Mouse (Mus musculus) midbrain, postnatal 0 days (tissue): ENCODE measurements around the gene Wbp4. TPM values are rescaled to one million over a fixed set of nuclear protein-coding genes. Genes with fewer than 3 reads are reported as not detected.

Source experiments
- ATAC-seq: fragments of 200-750 bp; cut with Nextera tagmentation; 2 replicates; pipeline ENCODE4 v1.8.0; 2017; ENCODE audit warnings: moderate number of reproducible peaks, mild to moderate bottlenecking, moderate TSS enrichment, moderate library complexity; ENCODE audit not compliant: low FRiP score
- DNase-seq: peaks from one replicate; pipeline ENCODE4 v3.0.0-alpha.2; 2015; ENCODE audit warnings: low spot score
- H3K27ac ChIP-seq: fragments of 300-500 bp; sonication (generic); 2 replicates; pipeline ENCODE4 v1.5.1; 2014; ENCODE audit warnings: low read depth, mild to moderate bottlenecking, low read length, mixed read lengths
- H3K27me3 ChIP-seq: fragments of 300-500 bp; sonication (generic); 2 replicates; pipeline ENCODE4 v1.6.1; 2014; ENCODE audit warnings: low read length, control low read depth, mixed read lengths; ENCODE audit not compliant: insufficient read depth
- H3K36me3 ChIP-seq: fragments of 300-500 bp; sonication (generic); 2 replicates; pipeline ENCODE4 v1.6.1; 2014; ENCODE audit warnings: low read length, control low read depth, mixed read lengths; ENCODE audit not compliant: insufficient read depth
- H3K4me1 ChIP-seq: fragments of 300-500 bp; sonication (generic); 2 replicates; pipeline ENCODE4 v1.6.1; 2014; ENCODE audit warnings: mild to moderate bottlenecking, control low read depth, antibody characterized with exemption, low read length, mixed read lengths; ENCODE audit not compliant: insufficient read depth
- H3K4me2 ChIP-seq: fragments of 300-500 bp; sonication (generic); 2 replicates; pipeline ENCODE4 v1.6.1; 2014; ENCODE audit warnings: low read depth, mild to moderate bottlenecking, low read length, mixed read lengths; ENCODE audit not compliant: poor library complexity, severe bottlenecking
- H3K4me3 ChIP-seq: fragments of 300-500 bp; sonication (generic); 2 replicates; pipeline ENCODE4 v1.5.1; 2014; ENCODE audit warnings: low read depth, mild to moderate bottlenecking, low read length, moderate library complexity
- H3K9ac ChIP-seq: fragments of 300-500 bp; sonication (generic); replicated peaks from 2 replicates; pipeline ENCODE4 v1.6.1; 2014; ENCODE audit warnings: mild to moderate bottlenecking, low read length, moderate library complexity, mixed read lengths; ENCODE audit not compliant: poor library complexity, severe bottlenecking
- H3K9me3 ChIP-seq: fragments of 300-500 bp; sonication (generic); 2 replicates; pipeline ENCODE4 v1.6.1; 2016; ENCODE audit warnings: low read length, control low read depth
- CTCF ChIP-seq: IDR thresholded peaks from 2 replicates; pipeline ENCODE4 v1.5.1; 2016; ENCODE audit warnings: antibody characterized with exemption, mild to moderate bottlenecking
- WGBS: fragments of 180-500 bp; shearing (Covaris S2); extraction: QIAGEN DNeasy Blood & Tissue Kit; methylation state at CpG from one replicate; pipeline ENCODE4 v1.1.7; 2014; 5-methylcytosine and 5-hydroxymethylcytosine counted together
- polyA plus RNA-seq: library from polyadenylated mRNA; unstranded; fragments of >200 nt; fragmentation: Nextera tagmentation; extraction: Ambion mirVana; gene quantifications from 2 replicates; pipeline ENCODE4 v1.2.1, GENCODE M21; 2015
- total RNA-seq: library from RNA; depleted of rRNA; stranded (reverse); fragments of >200 nt; gene quantifications from 2 replicates; pipeline ENCODE4 v1.2.3, GENCODE M21; 2014

Gene Wbp4
- total and polyA plus RNA-seq, 2 experiments from 2014 or later, result 30.5 to 54.2 TPM

- 96% methylated on average over 9 of the region's 9 CpGs for WGBS
- Histone ChIP-seq H3K4me1 (no peaks in the 10 kb centered on the region), H3K4me2 (no peak overlapping the region), H3K4me3 (no peak overlapping the region), H3K9ac (no peak overlapping the region), H3K27ac (no peak overlapping the region), H3K36me3 (no peaks in the 10 kb centered on the region), H3K27me3 (no peaks in the 10 kb centered on the region), H3K9me3 (no peaks in the 10 kb centered on the region)
- ATAC-seq (no peak), DNase-seq (no peak)
- no peak for TF ChIP-seq CTCF
Measured at GRCm38 (mm10) chr14:79488531-79488930, 7.2 kb upstream of the Wbp4 start.

GRCm38 (mm10) chr14:79486993-79487731 is 5.8 kb upstream of the Wbp4 start:
- DNase-seq (peak; percentile 73), ATAC-seq (peak; percentile 57)
- Histone ChIP-seq H3K9ac (peak overlapping the region; percentile 46), H3K4me3 (peak overlapping the region; percentile 45), H3K27ac (peak overlapping the region; percentile 38; the same call in 1 of the 2 replicates), H3K36me3 (no peaks in the 10 kb centered on the region), H3K27me3 (no peaks in the 10 kb centered on the region), H3K4me2 (peak overlapping the region; percentile 67), H3K4me1 (no peaks in the 10 kb centered on the region), H3K9me3 (no peaks in the 10 kb centered on the region)
- 7% methylated on average over 19 of the region's 19 CpGs for WGBS
- TF ChIP-seq CTCF, result peak; percentile 66

- TF ChIP-seq CTCF, result no peak
- Histone ChIP-seq H3K36me3 (no peaks in the 10 kb centered on the region), H3K4me3 (peak overlapping the region; percentile 45; the same call in 1 of the 2 replicates), H3K9me3 (no peaks in the 10 kb centered on the region), H3K4me1 (no peaks in the 10 kb centered on the region), H3K4me2 (peak overlapping the region; percentile 67), H3K27me3 (no peaks in the 10 kb centered on the region), H3K27ac (no peak overlapping the region), H3K9ac (0 out of 2 replicates have a peak overlapping the region, but pooled peaks have one; percentile 46)
- DNase-seq, result no peak
- WGBS, result 35% methylated on average over 8 of the region's 8 CpGs
- ATAC-seq, result no peak
Measured at GRCm38 (mm10) chr14:79486617-79486992, 5.3 kb upstream of the Wbp4 start.

- H3K4me1 ChIP-seq, result peaks cover 8% of the 10 kb centered on the region
- 86% methylated on average over 8 of the region's 8 CpGs for WGBS
- DNase-seq, result no peak
- no peak overlapping the region for H3K4me2 ChIP-seq
- H3K27ac ChIP-seq, result no peak overlapping the region
- no peak overlapping the region for H3K4me3 ChIP-seq
- no peak for TF ChIP-seq CTCF
- no peak overlapping the region for H3K9ac ChIP-seq
- no peak for ATAC-seq
- H3K27me3 ChIP-seq, result no peaks in the 10 kb centered on the region
- H3K36me3 ChIP-seq, result no peaks in the 10 kb centered on the region
- no peaks in the 10 kb centered on the region for H3K9me3 ChIP-seq
Measured at GRCm38 (mm10) chr14:79483611-79484120, 2.3 kb upstream of the Wbp4 start.

- whole genome bisulfite sequencing, result 27% methylated on average over 15 of the region's 15 CpGs
- no peak for ATAC-seq
- H3K4me1 ChIP-seq, result peaks cover 8% of the 10 kb centered on the region
- DNase-seq, result no peak
- H3K27me3 ChIP-seq, result no peaks in the 10 kb centered on the region
- no peaks in the 10 kb centered on the region for H3K9me3 ChIP-seq
- no peaks in the 10 kb centered on the region for H3K36me3 ChIP-seq
- H3K4me3 ChIP-seq, result peak overlapping the region; percentile 97
- peak overlapping the region; percentile 68 for H3K9ac ChIP-seq
- H3K4me2 ChIP-seq, result peak overlapping the region; percentile 64
- peak overlapping the region; percentile 100 for H3K27ac ChIP-seq
- no peak for TF ChIP-seq CTCF
Measured at GRCm38 (mm10) chr14:79482747-79483355, 1.5 kb upstream of the Wbp4 start.

- ATAC-seq (no peak), DNase-seq (peak; percentile 68)
- peak overlapping the region; percentile 68 for H3K9ac ChIP-seq
- 0% methylated on average over 11 of the region's 11 CpGs for WGBS
- peak overlapping the region; percentile 97 for H3K4me3 ChIP-seq
- peak overlapping the region; percentile 64 for H3K4me2 ChIP-seq
- no peaks in the 10 kb centered on the region for H3K36me3 ChIP-seq
- TF ChIP-seq CTCF, result no peak
- H3K4me1 ChIP-seq, result peaks cover 8% of the 10 kb centered on the region
- no peaks in the 10 kb centered on the region for H3K9me3 ChIP-seq
- H3K27ac ChIP-seq, result peak overlapping the region; percentile 100
- H3K27me3 ChIP-seq, result no peaks in the 10 kb centered on the region
Measured at GRCm38 (mm10) chr14:79482251-79482661, 936 bp upstream of the Wbp4 start.
